Mouse (Mus musculus) hindbrain, postnatal 0 days (tissue): ENCODE measurements at regions not wholly inside any gene's neighbourhood (a gene's known extent, or its start where the extent isn't known, plus 50 kb on each side); places are given as distances from the start of the nearest gene placed in this dataset.

Source experiments
- ATAC-seq: fragments of 200-750 bp; cut with Nextera tagmentation; 2 replicates; pipeline ENCODE4 v1.8.0; 2017; ENCODE audit warnings: mild to moderate bottlenecking, moderate TSS enrichment, moderate library complexity
- DNase-seq: peaks from one replicate; pipeline ENCODE4 v3.0.0-alpha.2; 2015; ENCODE audit warnings: low spot score
- H3K27ac ChIP-seq: fragments of 300-500 bp; sonication (generic); 2 replicates; pipeline ENCODE4 v1.5.1; 2014; ENCODE audit warnings: mild to moderate bottlenecking
- H3K27me3 ChIP-seq: fragments of 300-500 bp; sonication (generic); 2 replicates; pipeline ENCODE4 v1.6.1; 2014; ENCODE audit warnings: low read length, mixed read lengths; ENCODE audit not compliant: insufficient read depth
- H3K36me3 ChIP-seq: fragments of 300-500 bp; sonication (generic); 2 replicates; pipeline ENCODE4 v1.6.1; 2014; ENCODE audit warnings: low read length, mixed read lengths; ENCODE audit not compliant: insufficient read depth
- H3K4me1 ChIP-seq: fragments of 300-500 bp; sonication (generic); 2 replicates; pipeline ENCODE4 v1.6.1; 2014; ENCODE audit warnings: antibody characterized with exemption, low read length, mixed read lengths; ENCODE audit not compliant: insufficient read depth
- H3K4me2 ChIP-seq: fragments of 300-500 bp; sonication (generic); 2 replicates; pipeline ENCODE4 v1.6.1; 2014; ENCODE audit warnings: low read depth, mild to moderate bottlenecking, low read length, moderate library complexity, mixed read lengths
- H3K4me3 ChIP-seq: fragments of 300-500 bp; sonication (generic); 2 replicates; pipeline ENCODE4 v1.5.1; 2014; ENCODE audit warnings: low read length
- H3K9ac ChIP-seq: fragments of 300-500 bp; sonication (generic); replicated peaks from 2 replicates; pipeline ENCODE4 v1.6.1; 2014; ENCODE audit warnings: mild to moderate bottlenecking, low read length, moderate library complexity, mixed read lengths
- H3K9me3 ChIP-seq: fragments of 300-500 bp; sonication (generic); 2 replicates; pipeline ENCODE4 v1.6.1; 2016; ENCODE audit warnings: low read length, mixed read lengths
- CTCF ChIP-seq: IDR thresholded peaks from 2 replicates; pipeline ENCODE4 v1.5.1; 2016; ENCODE audit warnings: antibody characterized with exemption, control low read depth, low read depth
- WGBS: fragments of 180-500 bp; shearing (Covaris S2); extraction: QIAGEN DNeasy Blood & Tissue Kit; methylation state at CpG from one replicate; pipeline ENCODE4 v1.1.7; 2014; 5-methylcytosine and 5-hydroxymethylcytosine counted together

- Histone ChIP-seq H3K9me3 (no peaks in the 10 kb centered on the region), H3K36me3 (no peaks in the 10 kb centered on the region), H3K27ac (no peak overlapping the region), H3K9ac (no peak overlapping the region), H3K27me3 (no peaks in the 10 kb centered on the region), H3K4me2 (no peak overlapping the region), H3K4me1 (no peaks in the 10 kb centered on the region), H3K4me3 (no peak overlapping the region)
- DNase-seq (peak; percentile 31), ATAC-seq (peak; percentile 62)
- TF ChIP-seq CTCF, result 0 out of 2 replicates have a peak, but pooled peaks have one; percentile 14
- 77% methylated on average over 1 of the region's 1 CpGs for WGBS
Measured at GRCm38 (mm10) chr4:72511220-72511619, 310.5 kb upstream of the Tle1 start.

- Histone ChIP-seq H3K4me1 (no peaks in the 10 kb centered on the region), H3K36me3 (no peaks in the 10 kb centered on the region), H3K4me2 (no peak overlapping the region), H3K9ac (no peak overlapping the region), H3K4me3 (no peak overlapping the region), H3K9me3 (no peaks in the 10 kb centered on the region), H3K27me3 (no peaks in the 10 kb centered on the region), H3K27ac (no peak overlapping the region)
- no peak for DNase-seq
- TF ChIP-seq CTCF, result no peak
- ATAC-seq, result no peak
- WGBS, result 59% methylated on average over 1 of the region's 1 CpGs
Measured at GRCm38 (mm10) chr4:72481748-72482147, 281.0 kb upstream of the Tle1 start.

- Histone ChIP-seq H3K4me1 (no peaks in the 10 kb centered on the region), H3K36me3 (no peaks in the 10 kb centered on the region), H3K9ac (no peak overlapping the region), H3K27ac (no peak overlapping the region), H3K9me3 (no peaks in the 10 kb centered on the region), H3K27me3 (no peaks in the 10 kb centered on the region), H3K4me3 (no peak overlapping the region), H3K4me2 (no peak overlapping the region)
- no peak for ATAC-seq
- no peak for TF ChIP-seq CTCF
- no peak for DNase-seq
- 77% methylated on average over 3 of the region's 3 CpGs for WGBS
Measured at GRCm38 (mm10) chr4:72480535-72480934, 279.8 kb upstream of the Tle1 start.

GRCm38 (mm10) chr4:72469236-72469875 is 268.6 kb upstream of the Tle1 start:
- H3K9me3 ChIP-seq, result no peaks in the 10 kb centered on the region
- DNase-seq (peak; percentile 61), ATAC-seq (no peak)
- no peak overlapping the region for H3K4me3 ChIP-seq
- no peak overlapping the region for H3K4me2 ChIP-seq
- no peaks in the 10 kb centered on the region for H3K27me3 ChIP-seq
- 31% methylated on average over 1 of the region's 1 CpGs for WGBS
- no peaks in the 10 kb centered on the region for H3K36me3 ChIP-seq
- TF ChIP-seq CTCF, result no peak
- H3K27ac ChIP-seq, result no peak overlapping the region
- H3K9ac ChIP-seq, result no peak overlapping the region
- no peaks in the 10 kb centered on the region for H3K4me1 ChIP-seq

GRCm38 (mm10) chr4:72444177-72444770 is 243.6 kb upstream of the Tle1 start:
- no peak overlapping the region for H3K9ac ChIP-seq

GRCm38 (mm10) chr4:72437367-72437766 is 236.6 kb upstream of the Tle1 start:
- no peaks in the 10 kb centered on the region for H3K4me1 ChIP-seq
- H3K27ac ChIP-seq, result no peak overlapping the region
- no peaks in the 10 kb centered on the region for H3K36me3 ChIP-seq
- no peak for ATAC-seq
- no peak overlapping the region for H3K4me2 ChIP-seq
- no peak for TF ChIP-seq CTCF
- no peak overlapping the region for H3K4me3 ChIP-seq
- DNase-seq, result no peak
- no peak overlapping the region for H3K9ac ChIP-seq
- H3K27me3 ChIP-seq, result no peaks in the 10 kb centered on the region
- no peaks in the 10 kb centered on the region for H3K9me3 ChIP-seq

More at GRCm38 (mm10) chr4:72444177-72444770, 243.6 kb upstream of the Tle1 start:
- DNase-seq (no peak), ATAC-seq (no peak)
- H3K27me3 ChIP-seq, result no peaks in the 10 kb centered on the region
- no peak for TF ChIP-seq CTCF
- H3K4me2 ChIP-seq, result no peak overlapping the region
- no peaks in the 10 kb centered on the region for H3K9me3 ChIP-seq
- no peak overlapping the region for H3K4me3 ChIP-seq
- no peaks in the 10 kb centered on the region for H3K36me3 ChIP-seq
- H3K27ac ChIP-seq, result no peak overlapping the region
- no peaks in the 10 kb centered on the region for H3K4me1 ChIP-seq

- Histone ChIP-seq H3K36me3 (no peaks in the 10 kb centered on the region), H3K9me3 (no peaks in the 10 kb centered on the region), H3K4me3 (no peak overlapping the region), H3K4me1 (no peaks in the 10 kb centered on the region), H3K27ac (no peak overlapping the region), H3K9ac (no peak overlapping the region), H3K27me3 (no peaks in the 10 kb centered on the region), H3K4me2 (no peak overlapping the region)
- no peak for ATAC-seq
- DNase-seq, result no peak
- TF ChIP-seq CTCF, result no peak
- WGBS, result 90% methylated on average over 1 of the region's 1 CpGs
Measured at GRCm38 (mm10) chr4:72425316-72425715, 224.6 kb upstream of the Tle1 start.
